8 mouse cellular contexts compared by ENCODE assay signal in the genomic region with DNA sequence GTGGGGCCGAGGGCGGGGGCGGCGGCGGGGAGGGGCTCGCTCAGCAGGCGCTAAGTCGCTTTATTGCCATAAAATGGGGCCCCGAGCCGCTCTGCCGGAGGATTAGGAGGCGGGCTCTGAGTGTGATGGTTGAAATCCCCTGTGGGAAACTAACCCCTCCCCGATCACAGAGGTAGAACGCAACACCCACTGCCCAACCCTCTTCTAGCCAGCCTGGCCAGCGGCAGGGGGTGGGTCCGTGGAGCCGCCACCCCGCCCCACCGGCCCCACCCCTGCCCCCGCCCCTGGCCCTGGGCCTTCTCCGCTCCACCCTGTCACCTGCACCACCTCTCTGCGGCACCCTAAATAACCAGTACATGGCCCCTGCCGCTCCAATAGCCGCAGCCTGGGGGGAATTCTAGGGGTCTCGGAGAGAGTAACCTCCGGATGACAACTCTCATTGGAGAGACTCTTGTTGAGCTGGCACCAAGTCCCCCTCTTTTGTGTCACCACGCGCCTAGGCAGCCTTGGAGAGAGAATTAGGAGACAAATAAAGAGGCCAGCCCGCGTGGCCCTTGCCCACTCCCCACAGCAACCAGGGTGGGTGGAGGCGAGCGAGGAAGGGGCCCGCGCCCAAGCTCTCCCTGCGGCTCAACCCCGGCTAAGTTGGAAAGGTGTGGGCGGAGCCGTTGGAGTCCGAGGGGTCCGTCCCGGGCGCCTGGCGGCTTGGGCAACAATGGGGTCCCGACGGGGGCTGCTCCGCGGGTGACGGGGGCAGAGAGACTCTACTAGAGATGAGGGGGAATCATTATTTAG. TPM values are rescaled to one million over a fixed set of nuclear protein-coding genes. Genes with fewer than 3 reads are reported as not detected.
A peak's percentile ranks its signal among the peaks of the same experiment; 100 is the strongest.
DNase-seq lines count a peak whose midpoint lies in the region; ATAC-seq and TF ChIP-seq lines count a peak whose summit lies in the region.

No protein-coding gene starts in this region.

- peaks cover 6% of the 10 kb centered on the region for H3K4me1 ChIP-seq in forebrain, embryonic 11.5 days (replicated peaks; ENCODE audit: control insufficient read depth, insufficient read depth, low read length)
- H3K4me1 ChIP-seq in heart, embryonic 14.5 days (ENCODE audit: control insufficient read depth in 2 of 2, insufficient read depth in 2 of 2, low read length in 2 of 2) = peaks cover 3 to 17% of the 10 kb centered on the region in 2 experiments; a peak in 3 of 4 replicates
- H3K4me1 ChIP-seq in kidney, postnatal 0 days (replicated peaks; ENCODE audit: insufficient read depth, low read length) = no peaks in the 10 kb centered on the region
- H3K4me1 ChIP-seq in liver, embryonic 12.5 days = peaks cover 13% of the 10 kb centered on the region; the same call in 1 of the 2 replicates

- no peaks in the 10 kb centered on the region for H3K27me3 ChIP-seq in C2C12 (ENCODE audit: control insufficient read depth, insufficient read depth, insufficient read length)
- no peaks in the 10 kb centered on the region for H3K27me3 ChIP-seq in forebrain, embryonic 11.5 days (ENCODE audit: control insufficient read depth, insufficient read depth, low read length)
- H3K27me3 ChIP-seq in heart, embryonic 14.5 days (ENCODE audit: control insufficient read depth, insufficient read depth, low read length) = no peaks in the 10 kb centered on the region
- no peaks in the 10 kb centered on the region for H3K27me3 ChIP-seq in kidney, postnatal 0 days (ENCODE audit: insufficient read depth, low read length)
- peaks cover 47% of the 10 kb centered on the region for H3K27me3 ChIP-seq in liver, embryonic 12.5 days (replicated peaks)

- H3K36me3 ChIP-seq in C2C12 (ENCODE audit: control insufficient read depth, insufficient read depth) = no peaks in the 10 kb centered on the region
- H3K36me3 ChIP-seq in forebrain, embryonic 11.5 days (ENCODE audit: control insufficient read depth, insufficient read depth, low read length) = no peaks in the 10 kb centered on the region
- no peaks in the 10 kb centered on the region for H3K36me3 ChIP-seq in heart, embryonic 14.5 days (ENCODE audit: control insufficient read depth, insufficient read depth, low read length)
- H3K36me3 ChIP-seq in kidney, postnatal 0 days (ENCODE audit: insufficient read depth, low read length) = no peaks in the 10 kb centered on the region
- no peaks in the 10 kb centered on the region for H3K36me3 ChIP-seq in liver, embryonic 12.5 days

- peak overlapping the region; percentile 94 for H3K27ac ChIP-seq in forebrain, embryonic 11.5 days (ENCODE audit: low read depth, low read length)
- H3K27ac ChIP-seq in heart, embryonic 14.5 days (replicated peaks in 1 of 2; ENCODE audit: control insufficient read depth in 1 of 2, insufficient read depth in 1 of 2, low read depth in 2 of 2, low read length in 2 of 2) = peak overlapping the region; percentile 20 to 77
- H3K27ac ChIP-seq in kidney, postnatal 0 days = peak overlapping the region; percentile 80
- peak overlapping the region; percentile 74 for H3K27ac ChIP-seq in liver, embryonic 12.5 days

- peak overlapping the region; percentile 92 for H3K4me2 ChIP-seq in forebrain, embryonic 11.5 days (ENCODE audit: low read depth, low read length, severe bottlenecking)
- H3K4me2 ChIP-seq in heart, embryonic 14.5 days (ENCODE audit: low read length) = peak overlapping the region; percentile 96
- H3K4me2 ChIP-seq in kidney, postnatal 0 days (ENCODE audit: low read length) = peak overlapping the region; percentile 99
- H3K4me2 ChIP-seq in liver, embryonic 12.5 days = peak overlapping the region; percentile 71

- DNase-seq in brain, adult 2 months (ENCODE audit: low read depth, low spot score) = peak; percentile 86
- peak; percentile 93 for DNase-seq in forebrain, embryonic 11.5 days (ENCODE audit: low spot score)
- peak; percentile 88 for DNase-seq in kidney, postnatal 0 days (ENCODE audit: low spot score)
- DNase-seq in naive thymus-derived CD4-positive, alpha-beta T cell, adult 2 months (ENCODE audit: low read depth) = peak; percentile 6
- DNase-seq in spleen, postnatal 4 days (ENCODE audit: low spot score in 2 of 2) = peak; percentile 33 to 64

- no peaks in the 10 kb centered on the region for H3K79me2 ChIP-seq in C2C12 (ENCODE audit: control insufficient read depth, insufficient read depth)

- no peaks in the 10 kb centered on the region; the same call in 1 of the 2 replicates for H3K9me3 ChIP-seq in forebrain, embryonic 11.5 days (ENCODE audit: control insufficient read depth, low read length)
- H3K9me3 ChIP-seq in heart, embryonic 14.5 days (ENCODE audit: control insufficient read depth, low read length) = no peaks in the 10 kb centered on the region
- no peaks in the 10 kb centered on the region for H3K9me3 ChIP-seq in kidney, postnatal 0 days (replicated peaks; ENCODE audit: low read length)
- H3K9me3 ChIP-seq in liver, embryonic 12.5 days (replicated peaks) = no peaks in the 10 kb centered on the region

- H3ac ChIP-seq in C2C12 (ENCODE audit: control insufficient read depth, insufficient read length, low read depth) = peak overlapping the region; percentile 56

- WGBS in forebrain, embryonic 11.5 days = 0% methylated on average over 40 of the region's 48 CpGs
- WGBS in heart, embryonic 14.5 days = under 1% methylated on average over 40 of the region's 48 CpGs
- under 1% methylated on average over 43 of the region's 48 CpGs for WGBS in kidney, postnatal 0 days
- under 1% methylated on average over 48 of the region's 48 CpGs for WGBS in liver, embryonic 12.5 days (ENCODE audit: insufficient replicate concordance)

- TF ChIP-seq CTCF in C2C12 (IDR thresholded peaks at IDR 0.05; ENCODE audit: control insufficient read depth, insufficient read depth, insufficient read length) = no peak
- no peak for TF ChIP-seq CTCF in kidney, postnatal 0 days (IDR thresholded peaks at IDR 0.05; ENCODE audit: low read depth)

- peak overlapping the region; percentile 85 for H3K9ac ChIP-seq in forebrain, embryonic 11.5 days (ENCODE audit: low read length)
- peak overlapping the region; percentile 67 for H3K9ac ChIP-seq in heart, embryonic 14.5 days (ENCODE audit: low read length)
- H3K9ac ChIP-seq in kidney, postnatal 0 days (ENCODE audit: low read depth, low read length) = peak overlapping the region; percentile 68
- H3K9ac ChIP-seq in liver, embryonic 12.5 days = peak overlapping the region; percentile 41

- H3K79me3 ChIP-seq in C2C12 (ENCODE audit: low read depth) = no peaks in the 10 kb centered on the region

- peak; percentile 91 for ATAC-seq in forebrain, embryonic 11.5 days (replicated peaks; ENCODE audit: low FRiP score)
- ATAC-seq in heart, embryonic 14.5 days (ENCODE audit: insufficient number of reproducible peaks, insufficient read depth, low FRiP score, low read depth) = peak; percentile 82
- ATAC-seq in kidney, postnatal 0 days (replicated peaks; ENCODE audit: low FRiP score, low read depth) = peak; percentile 89
- peak; percentile 80 for ATAC-seq in liver, embryonic 12.5 days

- peak overlapping the region; percentile 40 for H3K4me3 ChIP-seq in C2C12 (ENCODE audit: insufficient read depth, poor library complexity, severe bottlenecking)
- H3K4me3 ChIP-seq in forebrain, embryonic 11.5 days (ENCODE audit: low read depth, low read length) = peak overlapping the region; percentile 42
- H3K4me3 ChIP-seq in heart, embryonic 14.5 days (ENCODE audit: control insufficient read depth in 1 of 2, insufficient read depth in 1 of 2, low read depth in 1 of 2, low read length in 2 of 2) = peak overlapping the region; percentile 60 to 66
- H3K4me3 ChIP-seq in kidney, postnatal 0 days (replicated peaks; ENCODE audit: low read depth, low read length) = peak overlapping the region; percentile 66
- peak overlapping the region; percentile 55 for H3K4me3 ChIP-seq in liver, embryonic 12.5 days

TF ChIP-seq in C2C12, 6 proteins besides CTCF, POLR2A, EP300 and RAD21:
- TF ChIP-seq MAX (IDR thresholded peaks at IDR 0.05) (no peak), USF1 (IDR thresholded peaks at IDR 0.05; ENCODE audit: low read depth) (no peak), FOSL1 (IDR thresholded peaks at IDR 0.05; ENCODE audit: insufficient read depth, low read length, poor library complexity, severe bottlenecking) (no peak), MYOD1 (IDR thresholded peaks at IDR 0.05; ENCODE audit: control insufficient read depth, insufficient read length, low read depth) (no peak), CEBPB (IDR thresholded peaks at IDR 0.05; ENCODE audit: low read depth) (no peak), MYOG (IDR thresholded peaks at IDR 0.05; ENCODE audit: control insufficient read depth, extremely low read depth, insufficient read length) (no peak)

RNA-seq across cellular contexts. Expression of a gene that starts 0.6 kb away (rescaled TPM):
- polyA plus RNA-seq in C2C12 (2012; fragmentation: generic; extraction: Trizol) = 1.2 TPM
- 39.7 and 40.7 TPM in 2 replicates for polyA plus RNA-seq in forebrain, embryonic 11.5 days (2014; fragmentation: Nextera tagmentation; extraction: Ambion mirVana)
- polyA plus RNA-seq in heart, embryonic 14.5 days (2014; fragmentation: Nextera tagmentation; extraction: Ambion mirVana) = 4.5 and 5.7 TPM in 2 replicates
- 6.5 and 7.0 TPM in 2 replicates for polyA plus RNA-seq in kidney, postnatal 0 days (2015; fragmentation: Nextera tagmentation; extraction: Ambion mirVana)
- polyA plus RNA-seq in liver, embryonic 12.5 days (2016; fragmentation: Nextera tagmentation; extraction: Ambion mirVana) = 5.4 and 6.7 TPM in 2 replicates

Comparison
In these comparisons a context has a peak if more than half of its experiments do, and no peak if none do; other contexts are left out.
1. Peak in every context shown above with its lines: DNase-seq, ATAC-seq, H3K4me3 ChIP-seq and H3K27ac ChIP-seq.
2. DNase-seq: peak in every context shown above with its lines; median percentile 93 in forebrain, embryonic 11.5 days; 88 in kidney, postnatal 0 days; 86 in brain, adult 2 months; 48 in spleen, postnatal 4 days; 6 in naive thymus-derived CD4-positive, alpha-beta T cell, adult 2 months.